Mouse (Mus musculus): ENCODE data around the gene Tmem8b. TPM values are rescaled to one million over a fixed set of nuclear protein-coding genes. Genes with fewer than 3 reads are reported as not detected.

Gene Tmem8b
- polyA plus RNA-seq, 1 experiment, result 3.8 TPM

DNA sequence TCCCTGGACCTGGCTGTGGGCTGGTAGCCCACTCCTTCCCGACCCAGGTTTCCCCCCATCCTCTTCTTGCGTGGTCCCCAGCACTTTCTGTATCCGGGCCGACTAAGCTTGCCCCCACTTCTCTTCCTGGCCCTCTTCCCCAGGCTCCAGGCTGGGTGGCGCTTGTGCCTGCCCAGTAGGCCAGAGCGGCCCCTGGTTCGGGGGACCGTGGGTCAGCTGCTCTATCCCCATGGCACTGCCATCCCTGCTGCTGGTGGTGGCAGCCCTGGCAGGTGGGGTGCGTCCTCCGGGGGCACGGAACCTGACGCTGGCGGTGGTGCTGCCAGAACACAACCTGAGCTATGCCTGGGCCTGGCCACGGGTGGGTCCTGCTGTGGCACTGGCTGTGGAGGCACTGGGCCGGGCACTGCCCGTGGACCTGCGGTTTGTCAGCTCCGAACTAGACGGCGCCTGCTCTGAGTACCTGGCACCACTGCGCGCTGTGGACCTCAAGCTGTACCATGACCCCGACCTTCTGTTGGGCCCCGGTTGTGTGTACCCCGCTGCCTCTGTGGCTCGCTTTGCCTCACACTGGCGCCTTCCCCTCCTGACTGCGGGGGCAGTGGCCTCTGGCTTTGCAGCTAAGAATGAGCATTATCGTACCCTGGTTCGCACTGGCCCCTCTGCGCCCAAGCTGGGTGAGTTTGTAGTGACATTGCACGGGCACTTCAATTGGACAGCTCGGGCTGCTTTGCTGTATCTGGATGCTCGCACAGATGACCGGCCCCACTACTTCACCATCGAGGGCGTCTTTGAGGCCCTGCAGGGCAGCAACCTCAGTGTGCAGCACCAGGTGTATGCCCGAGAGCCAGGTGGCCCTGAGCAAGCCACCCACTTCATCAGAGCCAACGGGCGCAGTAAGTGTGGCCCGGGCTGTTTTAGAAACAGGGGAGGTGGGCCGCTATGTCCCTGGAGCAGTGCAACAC, 36.5 kb upstream of the Tmem8b start:
- peaks cover 7% of the 10 kb centered on the region for H3K27me3 ChIP-seq (ENCODE audit: control insufficient read depth, insufficient read depth, low read length)
- TF ChIP-seq CTCF (IDR thresholded peaks at IDR 0.05; ENCODE audit: extremely low read depth, insufficient read depth, insufficient read length, insufficient replicate concordance), result no peak
- no peak for TF ChIP-seq POLR2A (IDR thresholded peaks at IDR 0.05; ENCODE audit: low read depth, low read length)

DNA sequence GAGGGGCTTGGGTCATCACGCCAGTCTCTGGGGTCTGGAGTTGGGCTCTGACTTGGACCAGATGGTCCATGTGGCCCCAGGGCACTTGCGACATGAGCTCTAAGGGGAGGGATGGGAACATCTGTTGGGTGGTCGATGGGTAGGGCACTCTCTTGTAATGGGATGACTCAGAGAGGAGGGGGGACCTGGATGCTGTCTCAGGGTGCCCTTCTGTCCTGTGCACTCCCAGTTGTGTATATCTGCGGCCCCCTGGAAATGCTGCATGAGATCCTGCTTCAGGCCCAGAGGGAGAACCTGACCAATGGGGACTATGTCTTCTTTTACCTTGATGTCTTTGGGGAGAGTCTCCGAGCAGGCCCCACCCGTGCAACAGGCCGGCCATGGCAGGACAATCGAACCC, 35.5 kb upstream of the Tmem8b start:
- Histone ChIP-seq H3K4me1 (ENCODE audit: control insufficient read depth, insufficient read depth, insufficient read length) (no peaks in the 10 kb centered on the region; the same call in 1 of the 2 replicates), H3K36me3 (ENCODE audit: control insufficient read depth, insufficient read depth, low read length) (no peaks in the 10 kb centered on the region), H3K27ac (ENCODE audit: insufficient read depth, low read length) (no peak overlapping the region), H3K4me3 (ENCODE audit: extremely low read depth, insufficient read depth, insufficient read length) (no peak overlapping the region), H3K27me3 (ENCODE audit: control insufficient read depth, insufficient read depth, low read length) (peaks cover 7% of the 10 kb centered on the region)
- no peak for TF ChIP-seq CTCF (IDR thresholded peaks at IDR 0.05; ENCODE audit: extremely low read depth, insufficient read depth, insufficient read length, insufficient replicate concordance)
- TF ChIP-seq POLR2A (IDR thresholded peaks at IDR 0.05; ENCODE audit: low read depth, low read length), result no peak
- 84% methylated on average over 8 of the region's 8 CpGs for WGBS
- no peak for DNase-seq (ENCODE audit: low read depth in 1 of 2, low spot score in 2 of 2)

More for the DNA sequence above, 36.5 kb upstream of the Tmem8b start:
- peak overlapping the region; percentile 33; the same call in 1 of the 2 replicates for H3K4me3 ChIP-seq (ENCODE audit: extremely low read depth, insufficient read depth, insufficient read length)
- 83% methylated on average over 42 of the region's 42 CpGs for whole genome bisulfite sequencing
- DNase-seq (ENCODE audit: low read depth in 1 of 2, low spot score in 2 of 2), result no peak
- H3K36me3 ChIP-seq (ENCODE audit: control insufficient read depth, insufficient read depth, low read length), result no peaks in the 10 kb centered on the region
- H3K4me1 ChIP-seq (ENCODE audit: control insufficient read depth, insufficient read depth, insufficient read length), result no peaks in the 10 kb centered on the region; the same call in 1 of the 2 replicates
- H3K27ac ChIP-seq (ENCODE audit: insufficient read depth, low read length), result no peak overlapping the region

- no peak for TF ChIP-seq POLR2A (IDR thresholded peaks at IDR 0.05; ENCODE audit: low read depth, low read length)
- no peak for TF ChIP-seq CTCF (IDR thresholded peaks at IDR 0.05; ENCODE audit: extremely low read depth, insufficient read depth, insufficient read length, insufficient replicate concordance)
- 89% methylated on average over 2 of the region's 2 CpGs for WGBS
- DNase-seq (ENCODE audit: low read depth in 1 of 2, low spot score in 2 of 2), result no peak
- Histone ChIP-seq H3K27ac (ENCODE audit: insufficient read depth, low read length) (no peak overlapping the region), H3K36me3 (ENCODE audit: control insufficient read depth, insufficient read depth, low read length) (no peaks in the 10 kb centered on the region), H3K27me3 (ENCODE audit: control insufficient read depth, insufficient read depth, low read length) (peaks cover 7% of the 10 kb centered on the region), H3K4me1 (ENCODE audit: control insufficient read depth, insufficient read depth, insufficient read length) (no peaks in the 10 kb centered on the region; the same call in 1 of the 2 replicates), H3K4me3 (ENCODE audit: extremely low read depth, insufficient read depth, insufficient read length) (no peak overlapping the region)
These were observed 35.0 kb upstream of the Tmem8b start for GRCm38 (mm10) chr4:43633736-43634135.

- H3K27me3 ChIP-seq (ENCODE audit: control insufficient read depth, insufficient read depth, low read length), result peaks cover 7% of the 10 kb centered on the region
- DNase-seq (ENCODE audit: low read depth in 1 of 2, low spot score in 2 of 2), result no peak
- 94% methylated on average over 7 of the region's 7 CpGs for WGBS
- H3K4me3 ChIP-seq (ENCODE audit: extremely low read depth, insufficient read depth, insufficient read length), result no peak overlapping the region
- TF ChIP-seq CTCF (IDR thresholded peaks at IDR 0.05; ENCODE audit: extremely low read depth, insufficient read depth, insufficient read length, insufficient replicate concordance), result no peak
- no peak for TF ChIP-seq POLR2A (IDR thresholded peaks at IDR 0.05; ENCODE audit: low read depth, low read length)
- H3K27ac ChIP-seq (ENCODE audit: insufficient read depth, low read length), result no peak overlapping the region
- H3K4me1 ChIP-seq (ENCODE audit: control insufficient read depth, insufficient read depth, insufficient read length), result no peaks in the 10 kb centered on the region; the same call in 1 of the 2 replicates
- no peaks in the 10 kb centered on the region for H3K36me3 ChIP-seq (ENCODE audit: control insufficient read depth, insufficient read depth, low read length)
These were observed 34.0 kb upstream of the Tmem8b start for GRCm38 (mm10) chr4:43634621-43635374.

GRCm38 (mm10) chr4:43636751-43637150, 32.0 kb upstream of the Tmem8b start:
- Histone ChIP-seq H3K27me3 (ENCODE audit: control insufficient read depth, insufficient read depth, low read length) (no peaks in the 10 kb centered on the region; the same call in 1 of the 2 replicates), H3K4me3 (ENCODE audit: extremely low read depth, insufficient read depth, insufficient read length) (no peak overlapping the region), H3K4me1 (ENCODE audit: control insufficient read depth, insufficient read depth, insufficient read length) (no peaks in the 10 kb centered on the region; the same call in 1 of the 2 replicates), H3K27ac (ENCODE audit: insufficient read depth, low read length) (no peak overlapping the region), H3K36me3 (ENCODE audit: control insufficient read depth, insufficient read depth, low read length) (no peaks in the 10 kb centered on the region)
- TF ChIP-seq CTCF (IDR thresholded peaks at IDR 0.05; ENCODE audit: extremely low read depth, insufficient read depth, insufficient read length, insufficient replicate concordance) (no peak), POLR2A (IDR thresholded peaks at IDR 0.05; ENCODE audit: low read depth, low read length) (no peak)
- DNase-seq (ENCODE audit: low read depth in 1 of 2, low spot score in 2 of 2), result peak in 1 of 2 experiments; percentile 0
- 82% methylated on average over 6 of the region's 6 CpGs for WGBS

DNA sequence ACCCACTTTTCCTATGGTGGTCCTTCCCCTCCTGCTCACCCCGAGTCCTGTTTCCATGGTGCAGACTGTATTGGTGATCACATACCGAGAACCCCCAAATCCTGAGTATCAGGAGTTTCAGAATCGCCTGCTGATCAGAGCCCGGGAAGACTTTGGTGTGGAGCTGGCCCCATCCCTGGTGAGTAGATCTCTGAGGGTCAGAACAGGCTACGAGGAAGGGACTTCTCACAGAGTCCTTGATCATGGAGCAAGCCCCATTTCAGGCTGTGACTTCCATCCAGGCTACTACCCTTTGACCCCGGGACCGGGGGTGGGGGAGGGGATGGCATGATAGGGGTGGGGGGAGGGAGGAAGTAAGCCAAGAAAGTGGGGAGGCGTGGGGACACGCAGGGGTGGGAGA, 28.7 kb upstream of the Tmem8b start:
- whole genome bisulfite sequencing, result 89% methylated on average over 9 of the region's 9 CpGs
- no peak for TF ChIP-seq CTCF (IDR thresholded peaks at IDR 0.05; ENCODE audit: extremely low read depth, insufficient read depth, insufficient read length, insufficient replicate concordance)
- TF ChIP-seq POLR2A (IDR thresholded peaks at IDR 0.05; ENCODE audit: low read depth, low read length), result no peak
- Histone ChIP-seq H3K4me3 (ENCODE audit: extremely low read depth, insufficient read depth, insufficient read length) (no peak overlapping the region), H3K27me3 (ENCODE audit: control insufficient read depth, insufficient read depth, low read length) (no peaks in the 10 kb centered on the region), H3K4me1 (ENCODE audit: control insufficient read depth, insufficient read depth, insufficient read length) (no peaks in the 10 kb centered on the region), H3K27ac (ENCODE audit: insufficient read depth, low read length) (no peak overlapping the region), H3K36me3 (ENCODE audit: control insufficient read depth, insufficient read depth, low read length) (no peaks in the 10 kb centered on the region)
- peak in 1 of 2 experiments; percentile 0 for DNase-seq (ENCODE audit: low read depth in 1 of 2, low spot score in 2 of 2)

Data from spleen, adult 2 months (tissue).